Comparison of ENCODE assay signal across 8 mouse cellular contexts in the genomic region with DNA sequence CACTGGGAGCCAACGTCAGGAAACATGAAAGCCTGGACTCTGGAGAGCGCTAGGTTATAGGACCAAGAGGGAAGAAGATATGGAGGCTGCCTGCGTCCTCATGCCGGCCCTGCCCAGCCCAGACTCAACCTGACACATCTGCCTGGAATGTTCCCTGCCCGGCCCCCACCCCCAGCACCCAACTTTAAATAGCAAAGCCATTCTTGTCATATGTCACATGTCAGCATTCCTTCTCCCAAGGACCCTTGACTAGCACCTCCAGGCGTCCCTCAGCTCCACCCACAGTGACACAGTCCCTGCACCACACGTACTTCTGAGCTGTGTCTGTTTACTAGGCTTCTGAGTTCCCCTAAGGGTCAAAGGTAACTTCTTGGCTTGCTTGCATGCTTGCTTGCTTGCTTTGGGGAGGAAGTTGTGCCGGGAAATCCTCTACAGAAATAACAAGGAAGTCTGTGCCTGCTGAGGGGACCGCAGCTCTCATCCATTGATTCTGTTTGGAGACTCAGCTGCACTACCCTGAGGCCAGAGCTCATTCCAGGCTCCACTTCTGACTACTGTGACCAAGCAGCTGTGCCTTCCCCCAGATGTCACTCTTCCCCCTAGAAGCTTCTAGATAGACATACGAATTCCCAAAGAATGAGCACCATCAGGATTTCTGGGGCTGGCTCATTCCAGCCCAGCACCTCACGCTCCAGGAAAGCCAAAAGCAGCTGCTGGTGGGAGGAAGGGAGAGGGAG. TPM values are rescaled to one million over a fixed set of nuclear protein-coding genes. Genes with fewer than 3 reads are reported as not detected.
DNase-seq lines count a peak whose midpoint lies in the region; ATAC-seq and TF ChIP-seq lines count a peak whose summit lies in the region.

No protein-coding gene starts in this region.

- 17% methylated on average over 11 of the region's 11 CpGs for WGBS in lung, embryonic 15.5 days
- WGBS in stomach, embryonic 15.5 days, result 25% methylated on average over 11 of the region's 11 CpGs

- peaks cover 21% of the 10 kb centered on the region for H3K4me1 ChIP-seq in ES-Bruce4 (ENCODE audit: control insufficient read depth, insufficient read depth, low read length)
- peaks cover 74% of the 10 kb centered on the region for H3K4me1 ChIP-seq in lung, embryonic 15.5 days
- H3K4me1 ChIP-seq in stomach, embryonic 15.5 days, result peaks cover 65% of the 10 kb centered on the region

- no peaks in the 10 kb centered on the region for H3K27me3 ChIP-seq in ES-Bruce4 (ENCODE audit: control insufficient read depth, insufficient read depth, low read length, poor library complexity, severe bottlenecking)
- no peaks in the 10 kb centered on the region for H3K27me3 ChIP-seq in lung, embryonic 15.5 days
- H3K27me3 ChIP-seq in stomach, embryonic 15.5 days (replicated peaks), result no peaks in the 10 kb centered on the region

- DNase-seq in R1 (ENCODE audit: low read depth, low spot score), result peak; percentile 87
- DNase-seq in heart, adult 18-20 months, result peak; percentile 79 to 83
- DNase-seq in kidney, adult 8-10 months, result peak; percentile 68 to 83
- DNase-seq in gastrocnemius, adult 18-20 months (ENCODE audit: low spot score), result no peak
- no peak for DNase-seq in layer of hippocampus, postnatal 10 days (ENCODE audit: low spot score in 2 of 2)

- H3K9ac ChIP-seq in ES-Bruce4 (ENCODE audit: low read depth, poor library complexity, severe bottlenecking), result peak overlapping the region; percentile 19
- H3K9ac ChIP-seq in lung, embryonic 15.5 days, result peak overlapping the region; percentile 3; the same call in 1 of the 2 replicates
- no peak overlapping the region for H3K9ac ChIP-seq in stomach, embryonic 15.5 days

- TF ChIP-seq POLR2A in ES-Bruce4 (IDR thresholded peaks at IDR 0.05; ENCODE audit: insufficient read depth, low read length), result no peak

- peak overlapping the region; percentile 97 for H3K27ac ChIP-seq in ES-Bruce4 (ENCODE audit: insufficient read depth, low read length)
- H3K27ac ChIP-seq in lung, embryonic 15.5 days, result peak overlapping the region; percentile 99
- H3K27ac ChIP-seq in stomach, embryonic 15.5 days, result peak overlapping the region; percentile 92

- H3K4me3 ChIP-seq in ES-Bruce4 (ENCODE audit: low read depth, low read length), result peak overlapping the region; percentile 37
- H3K4me3 ChIP-seq in lung, embryonic 15.5 days, result no peak overlapping the region
- H3K4me3 ChIP-seq in stomach, embryonic 15.5 days (replicated peaks), result no peak overlapping the region

- peak; percentile 65 for ATAC-seq in lung, embryonic 15.5 days (ENCODE audit: borderline replicate concordance, extremely low read depth, low FRiP score, low TSS enrichment)
- ATAC-seq in stomach, embryonic 15.5 days (ENCODE audit: insufficient read depth, low FRiP score, low read depth), result peak; percentile 33; the same call in 1 of the 2 replicates

- peak; percentile 97 for TF ChIP-seq EP300 in ES-Bruce4 (IDR thresholded peaks at IDR 0.05; ENCODE audit: insufficient read depth, low read depth, low read length)

- no peak for TF ChIP-seq CTCF in ES-Bruce4 (IDR thresholded peaks at IDR 0.05; ENCODE audit: low read depth, low read length)

- H3K9me3 ChIP-seq in ES-Bruce4 (replicated peaks; ENCODE audit: control insufficient read depth, insufficient read depth, low read length, poor library complexity, severe bottlenecking), result no peaks in the 10 kb centered on the region
- H3K9me3 ChIP-seq in lung, embryonic 15.5 days, result no peaks in the 10 kb centered on the region
- H3K9me3 ChIP-seq in stomach, embryonic 15.5 days, result no peaks in the 10 kb centered on the region

- H3K36me3 ChIP-seq in ES-Bruce4 (ENCODE audit: control insufficient read depth, insufficient read depth, low read length, poor library complexity, severe bottlenecking), result no peaks in the 10 kb centered on the region
- no peaks in the 10 kb centered on the region for H3K36me3 ChIP-seq in lung, embryonic 15.5 days
- H3K36me3 ChIP-seq in stomach, embryonic 15.5 days, result no peaks in the 10 kb centered on the region

- H3K4me2 ChIP-seq in lung, embryonic 15.5 days, result peak overlapping the region; percentile 36
- H3K4me2 ChIP-seq in stomach, embryonic 15.5 days, result peak overlapping the region; percentile 26; the same call in 1 of the 2 replicates

RNA-seq across cellular contexts. Expression of a gene that starts 39.1 kb away (rescaled TPM):
- polyA plus RNA-seq in ES-Bruce4 (2011; ENCODE audit: insufficient read depth, insufficient read length, low read depth, missing spikeins), result 37.1 and 42.8 TPM in 2 replicates
- total RNA-seq in heart, adult 18-20 months (2021), result 10 to 100 TPM; 55.1 to 67.8 TPM
- 76.1 and 83.6 TPM in 2 replicates for polyA plus RNA-seq in lung, embryonic 15.5 days (2015; fragmentation: Nextera tagmentation; extraction: Ambion mirVana)
- polyA plus RNA-seq in stomach, embryonic 15.5 days (2015; fragmentation: Nextera tagmentation; extraction: Ambion mirVana), result 63.6 and 68.9 TPM in 2 replicates
- total RNA-seq in gastrocnemius, adult 18-20 months (2021), result 10 to 100 TPM; 70.6 to 74.4 TPM
- 10 to 100 TPM; 67.3 to 72.8 TPM for total RNA-seq in layer of hippocampus, postnatal 10 days (2021)

Comparison
In these comparisons a context has a peak if more than half of its experiments do, and no peak if none do; other contexts are left out.
1. DNase-seq: peak in R1 (single experiment), heart, adult 18-20 months (2 of 2) and kidney, adult 8-10 months (2 of 2); none in gastrocnemius, adult 18-20 months (single experiment) and layer of hippocampus, postnatal 10 days (0 of 2).
2. Peak in every context shown above with its lines, with median percentiles within 50 percentile points of each other: H3K27ac ChIP-seq.